Comparison of ENCODE assay signal across 15 mouse cellular contexts in the genomic region with DNA sequence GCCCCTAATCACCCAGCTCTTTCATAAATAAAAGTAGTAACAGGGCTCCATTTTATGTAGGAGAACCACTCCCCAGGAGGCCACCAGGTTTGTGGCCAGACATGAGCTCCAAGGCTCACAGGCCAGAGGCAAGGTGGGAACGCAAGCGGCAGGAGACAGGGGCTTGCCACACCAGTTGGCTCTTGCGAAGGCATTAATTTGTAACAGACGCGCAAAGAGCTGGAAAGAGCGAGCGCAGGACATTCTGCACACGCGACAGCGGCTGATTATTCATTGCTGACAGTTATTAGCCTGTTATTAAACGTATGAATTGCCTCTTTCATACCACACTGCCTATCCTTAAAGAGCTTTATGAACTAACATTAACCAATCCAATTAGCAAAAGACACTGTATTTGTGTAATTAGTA.
DNase-seq lines count a peak whose midpoint lies in the region; ATAC-seq and TF ChIP-seq lines count a peak whose summit lies in the region.
"Had no signal": no experiment of that assay in that cellular context is flagged by ENCODE, and none has a peak within 500 bp of the region (broad histone marks: within the 10 kb centered on the region; RNA-seq: fewer than 3 reads in every experiment).

No protein-coding gene starts in this region.

- intact Hi-C loops in left cerebral cortex, postnatal 14 days (cut with DNase I) = no loop called here

- DNase-seq in heart, adult 18-20 months = no peak
- DNase-seq in brain, embryonic 14.5 days (ENCODE audit: low read depth) = peak; percentile 87
- no peak for DNase-seq in limb, embryonic 10.5 days (ENCODE audit: low spot score)
- DNase-seq in left cerebral cortex, postnatal 14 days (ENCODE audit: low spot score in 2 of 2) = no peak
- DNase-seq in ovary, adult 18-20 months (ENCODE audit: low spot score) = no peak
- DNase-seq in gastrocnemius, adult 18-20 months (ENCODE audit: low spot score) = no peak
- DNase-seq: cerebellum, adult 11-12 months; heart, adult 2 months; liver, postnatal 0 days; spleen, adult 18-20 months had no signal

- TF ChIP-seq POLR2A in brain, embryonic 14.5 days (IDR thresholded peaks at IDR 0.05; ENCODE audit: borderline replicate concordance, extremely low read depth, insufficient read depth, insufficient read length, poor library complexity, severe bottlenecking) = no peak

- peak overlapping the region; percentile 45; the same call in 1 of the 2 replicates for H3K27ac ChIP-seq in heart, embryonic 13.5 days (replicated peaks)
- no peak overlapping the region for H3K27ac ChIP-seq in forebrain, embryonic 12.5 days
- H3K27ac ChIP-seq in limb, embryonic 10.5 days = peak overlapping the region; percentile 42; the same call in 1 of the 2 replicates
- H3K27ac ChIP-seq: heart, adult 2 months; hindbrain, embryonic 15.5 days; macrophage; stomach, postnatal 0 days had no signal

- 72% methylated on average over 11 of the region's 11 CpGs for WGBS in heart, embryonic 13.5 days
- 10% methylated on average over 11 of the region's 11 CpGs for WGBS in forebrain, embryonic 12.5 days
- WGBS in limb, embryonic 10.5 days = 15% methylated on average over 11 of the region's 11 CpGs

- no peak overlapping the region for H3K4me3 ChIP-seq in heart, embryonic 13.5 days
- no peak overlapping the region for H3K4me3 ChIP-seq in forebrain, embryonic 12.5 days (replicated peaks)
- H3K4me3 ChIP-seq in limb, embryonic 10.5 days = no peak overlapping the region
- H3K4me3 ChIP-seq: heart, adult 2 months; hindbrain, embryonic 15.5 days had no signal

- H3K27me3 ChIP-seq in heart, embryonic 13.5 days (replicated peaks) = peaks cover 44% of the 10 kb centered on the region
- H3K27me3 ChIP-seq in forebrain, embryonic 12.5 days = peaks cover 96% of the 10 kb centered on the region
- peaks cover 17% of the 10 kb centered on the region; the same call in 1 of the 2 replicates for H3K27me3 ChIP-seq in limb, embryonic 10.5 days (ENCODE audit: low read depth, poor library complexity, severe bottlenecking)

- no peak for TF ChIP-seq CTCF in brain, embryonic 14.5 days (IDR thresholded peaks at IDR 0.05; ENCODE audit: borderline replicate concordance, extremely low read depth, insufficient read depth, insufficient read length)

- no peak for ATAC-seq in heart, embryonic 13.5 days (ENCODE audit: extremely low read depth, insufficient number of reproducible peaks, low FRiP score, low TSS enrichment)
- 0 out of 2 replicates have a peak, but pooled peaks have one; percentile 13 for ATAC-seq in forebrain, embryonic 12.5 days (ENCODE audit: low FRiP score)
- ATAC-seq: liver, postnatal 0 days had no signal

- H3K36me3 ChIP-seq in heart, embryonic 13.5 days = no peaks in the 10 kb centered on the region
- no peaks in the 10 kb centered on the region for H3K36me3 ChIP-seq in forebrain, embryonic 12.5 days (replicated peaks)
- peaks cover 6% of the 10 kb centered on the region; the same call in 1 of the 2 replicates for H3K36me3 ChIP-seq in limb, embryonic 10.5 days
- H3K36me3 ChIP-seq: hindbrain, embryonic 15.5 days had no signal

- no peak overlapping the region for H3K4me2 ChIP-seq in heart, embryonic 13.5 days
- H3K4me2 ChIP-seq in forebrain, embryonic 12.5 days = peak overlapping the region; percentile 13
- H3K4me2 ChIP-seq: hindbrain, embryonic 15.5 days had no signal

- no peak overlapping the region for H3K9ac ChIP-seq in heart, embryonic 13.5 days
- H3K9ac ChIP-seq in forebrain, embryonic 12.5 days = no peak overlapping the region
- H3K9ac ChIP-seq: hindbrain, embryonic 15.5 days; liver, postnatal 0 days had no signal

- H3K4me1 ChIP-seq in heart, embryonic 13.5 days = peaks cover 96% of the 10 kb centered on the region
- peaks cover 61% of the 10 kb centered on the region for H3K4me1 ChIP-seq in forebrain, embryonic 12.5 days
- peaks cover 95% of the 10 kb centered on the region for H3K4me1 ChIP-seq in limb, embryonic 10.5 days

- no peaks in the 10 kb centered on the region for H3K9me3 ChIP-seq in heart, embryonic 13.5 days
- H3K9me3 ChIP-seq in forebrain, embryonic 12.5 days = no peaks in the 10 kb centered on the region
- no peaks in the 10 kb centered on the region for H3K9me3 ChIP-seq in limb, embryonic 10.5 days (replicated peaks)
- H3K9me3 ChIP-seq: hindbrain, embryonic 15.5 days had no signal
